Mouse (Mus musculus) CH12.LX (cell line): ENCODE data around the gene Fam83c. TPM values are rescaled to one million over a fixed set of nuclear protein-coding genes. Genes with fewer than 3 reads are reported as not detected.
A peak's percentile ranks its signal among the peaks of the same experiment; 100 is the strongest.

Experiments
- DNase-seq: peaks from one replicate; pipeline ENCODE4 v3.0.0-alpha.2; 2013; ENCODE audit errors: extremely low read depth
- H3K27ac ChIP-seq: 2 replicates; pipeline ENCODE4 v1.5.1; 2012; ENCODE audit warnings: low read depth, mild to moderate bottlenecking, control low read depth, moderate library complexity; ENCODE audit not compliant: insufficient read depth
- H3K27me3 ChIP-seq: replicated peaks from 2 replicates; pipeline ENCODE3; 2012; ENCODE audit warnings: inconsistent platforms
- H3K36me3 ChIP-seq, 2 experiments: replicated peaks in 1 of 2; 2 replicates each; pipeline versions ENCODE3 to v1.6.1; 2012; ENCODE audit warnings: inconsistent platforms in 1 of 2, low read length in 1 of 2, mild to moderate bottlenecking in 1 of 2, mixed read lengths in 1 of 2, moderate library complexity in 1 of 2; ENCODE audit not compliant: control insufficient read depth in 1 of 2, insufficient read depth in 1 of 2
- H3K4me1 ChIP-seq, 2 experiments: 2 replicates each; pipeline ENCODE4 v1.6.1; 2012; ENCODE audit warnings: inconsistent platforms in 1 of 2, moderate library complexity in 1 of 2; ENCODE audit not compliant: insufficient read depth in 2 of 2, control insufficient read depth in 1 of 2
- H3K4me2 ChIP-seq: 2 replicates; pipeline ENCODE4 v1.6.1; 2012; ENCODE audit warnings: low read depth, mild to moderate bottlenecking, control low read depth; ENCODE audit not compliant: poor library complexity, insufficient read depth, severe bottlenecking
- H3K4me3 ChIP-seq, 3 experiments: fragments of 150-350 bp in 1 of 3; sonication (generic) in 1 of 3; replicated peaks in 1 of 3; 2 replicates each; pipeline versions ENCODE3 to v1.5.1; 2011 to 2012; ENCODE audit warnings: low read depth in 2 of 3, low read length in 2 of 3, mild to moderate bottlenecking in 2 of 3, moderate library complexity in 2 of 3, control low read depth in 1 of 3, improper control_type of control experiment in 1 of 3, inconsistent platforms in 1 of 3, mixed read lengths in 1 of 3; ENCODE audit not compliant: poor library complexity in 1 of 3
- H3K79me2 ChIP-seq: replicated peaks from 2 replicates; pipeline ENCODE4 v1.6.1; 2012; ENCODE audit warnings: mild to moderate bottlenecking, moderate library complexity; ENCODE audit not compliant: control insufficient read depth, poor library complexity, insufficient read depth, severe bottlenecking; ENCODE audit errors: extremely low read depth
- H3K9ac ChIP-seq: 2 replicates; pipeline ENCODE4 v1.6.1; 2012; ENCODE audit warnings: low read depth, mild to moderate bottlenecking, control low read depth, moderate library complexity; ENCODE audit not compliant: insufficient read depth
- H3K9me3 ChIP-seq: replicated peaks from 2 replicates; pipeline ENCODE3; 2012; ENCODE audit warnings: low read length, inconsistent platforms, mixed read lengths
- BHLHE40 ChIP-seq: IDR thresholded peaks from 2 replicates; pipeline ENCODE4 v1.6.1; 2011; ENCODE audit warnings: mild to moderate bottlenecking, low read depth, low read length, improper control_type of control experiment
- CHD1 ChIP-seq: IDR thresholded peaks from 2 replicates; pipeline ENCODE4 v1.6.1; 2012; ENCODE audit warnings: low read depth, low read length, improper control_type of control experiment, inconsistent platforms
- CTCF ChIP-seq, 2 experiments: IDR thresholded peaks in 1 of 2; conservative IDR thresholded peaks in 1 of 2; 2 replicates each; pipeline ENCODE4 v1.5.1; 2011 to 2012; ENCODE audit warnings: low read depth in 2 of 2, low read length in 2 of 2, improper control_type of control experiment in 1 of 2, inconsistent platforms in 1 of 2, mild to moderate bottlenecking in 1 of 2, moderate library complexity in 1 of 2
- E2F4 ChIP-seq: IDR thresholded peaks from 2 replicates; pipeline ENCODE4 v1.6.1; 2011; ENCODE audit warnings: low read depth, low read length, improper control_type of control experiment; ENCODE audit not compliant: insufficient replicate concordance
- ELF1 ChIP-seq: IDR thresholded peaks from 2 replicates; pipeline ENCODE4 v1.6.1; 2014; ENCODE audit warnings: low read depth, mild to moderate bottlenecking, inconsistent platforms, low read length, improper control_type of control experiment
- EP300 ChIP-seq: IDR thresholded peaks from 2 replicates; pipeline ENCODE4 v1.6.1; 2011; ENCODE audit warnings: low read length, improper control_type of control experiment
- ETS1 ChIP-seq: conservative IDR thresholded peaks from 2 replicates; pipeline ENCODE4 v1.6.1; 2012; ENCODE audit warnings: low read depth, mild to moderate bottlenecking, inconsistent platforms, low read length, improper control_type of control experiment, moderate library complexity
- GABPA ChIP-seq: IDR thresholded peaks from 2 replicates; pipeline ENCODE4 v1.6.1; 2012; ENCODE audit warnings: low read depth, low read length, improper control_type of control experiment, inconsistent platforms; ENCODE audit not compliant: insufficient replicate concordance
- HCFC1 ChIP-seq: IDR thresholded peaks from 2 replicates; pipeline ENCODE4 v1.6.1; 2012; ENCODE audit warnings: low read depth, mild to moderate bottlenecking, inconsistent platforms, low read length, improper control_type of control experiment
- IRF4 ChIP-seq: IDR thresholded peaks from 2 replicates; pipeline ENCODE4 v1.6.1; 2014; ENCODE audit warnings: low read depth, mild to moderate bottlenecking, inconsistent platforms, low read length, improper control_type of control experiment
- JUND ChIP-seq: conservative IDR thresholded peaks from 2 replicates; pipeline ENCODE4 v1.6.1; 2011; ENCODE audit warnings: low read depth, low read length, improper control_type of control experiment
- MAFK ChIP-seq: IDR thresholded peaks from 2 replicates; pipeline ENCODE4 v1.6.1; 2011; ENCODE audit warnings: low read length, improper control_type of control experiment; ENCODE audit not compliant: insufficient replicate concordance
- NELFE ChIP-seq: IDR thresholded peaks from 2 replicates; pipeline ENCODE4 v1.6.1; 2011; ENCODE audit warnings: low read depth, low read length, improper control_type of control experiment
- NRF1 ChIP-seq: IDR thresholded peaks from 2 replicates; pipeline ENCODE4 v1.6.1; 2014; ENCODE audit warnings: low read depth, mild to moderate bottlenecking, inconsistent platforms, low read length, improper control_type of control experiment, moderate library complexity
- PAX5 ChIP-seq: IDR thresholded peaks from 2 replicates; pipeline ENCODE4 v1.6.1; 2012; ENCODE audit warnings: low read length, inconsistent platforms, mixed read lengths
- POLR2AphosphoS2 ChIP-seq: IDR thresholded peaks from 2 replicates; pipeline ENCODE4 v1.6.1; 2011; ENCODE audit warnings: low read depth, low read length, improper control_type of control experiment
- RAD21 ChIP-seq: IDR thresholded peaks from 2 replicates; pipeline ENCODE4 v1.6.1; 2011; ENCODE audit warnings: low read depth, mild to moderate bottlenecking, low read length, improper control_type of control experiment, moderate library complexity
- SMC3 ChIP-seq: IDR thresholded peaks from 2 replicates; pipeline ENCODE4 v1.6.1; 2011; ENCODE audit warnings: low read depth, low read length, improper control_type of control experiment
- TBP ChIP-seq: conservative IDR thresholded peaks from 2 replicates; pipeline ENCODE4 v1.6.1; 2011; ENCODE audit warnings: low read depth, low read length, improper control_type of control experiment
- TCF12 ChIP-seq: IDR thresholded peaks from 2 replicates; pipeline ENCODE4 v1.6.1; 2014; ENCODE audit warnings: low read depth, mild to moderate bottlenecking, inconsistent platforms, low read length, improper control_type of control experiment
- USF1 ChIP-seq: IDR thresholded peaks from 2 replicates; pipeline ENCODE4 v1.6.1; 2014; ENCODE audit warnings: low read depth, mild to moderate bottlenecking, inconsistent platforms, low read length, improper control_type of control experiment
- USF2 ChIP-seq: conservative IDR thresholded peaks from 2 replicates; pipeline ENCODE4 v1.6.1; 2011; ENCODE audit warnings: low read depth, low read length, improper control_type of control experiment
- dilution Hi-C: fragments of 300-500 bp; cut with MboI; formaldehyde crosslinking; loops from 2 replicates; pipeline ENCODE4 v1.14.3; 2020; ENCODE audit warnings: low sequenced_read_pairs; ENCODE audit not compliant: extremely low pct_unique_long_range_greater_than_20kb, extremely low pct_ligation_motif_present
- in situ Hi-C: fragments of 300-500 bp; cut with MboI; formaldehyde crosslinking; loops from 3 replicates; pipeline ENCODE4 v1.14.3; 2019; ENCODE audit warnings: low sequenced_read_pairs, low pct_ligation_motif_present, low pct_unique_long_range_greater_than_20kb, mixed read lengths
- polyA plus RNA-seq: library from polyadenylated mRNA; unstranded; fragments of >175 nt; gene quantifications from 2 replicates; pipeline ENCODE4 v1.2.1, GENCODE M21; 2012; ENCODE audit warnings: low read depth; ENCODE audit not compliant: insufficient read length
- total RNA-seq, 2 experiments: library from RNA; depleted of rRNA; stranded (reverse); fragments of 300-350 nt in 1 of 2; fragments of >200 nt in 1 of 2; gene quantifications; 2 replicates each; pipeline ENCODE4 v1.2.3; 2012 to 2014

Fam83c gene
- total and polyA plus RNA-seq, 3 experiments, result 0.04 to 0.09 TPM; not detected in 1

GRCm38 (mm10) chr2:155848291-155848690, 13.6 kb upstream of the Fam83c start:
- Histone ChIP-seq H3K9me3 (no peaks in the 10 kb centered on the region), H3K4me3 (no peak overlapping the region), H3K4me2 (no peak overlapping the region), H3K79me2 (no peaks in the 10 kb centered on the region), H3K36me3 (peaks cover 53 to 86% of the 10 kb centered on the region in 2 experiments), H3K27me3 (no peaks in the 10 kb centered on the region), H3K27ac (no peak overlapping the region), H3K4me1 (no peaks in the 10 kb centered on the region), H3K9ac (no peak overlapping the region)
- DNase-seq, result peak; percentile 77
- in situ Hi-C loops, result loop anchor here (25.0 kb wide), 1 partner anchor 289 kb away; the partner anchor contains the start of genes Gm28036, Nfs1 and Romo1
- TF ChIP-seq PAX5 (no peak), ELF1 (no peak), IRF4 (no peak), ETS1 (no peak), E2F4 (no peak), BHLHE40 (no peak), TCF12 (no peak), CTCF (conservative IDR thresholded peaks at IDR 0.05 in 1 of 2, IDR thresholded peaks at IDR 0.05 in 1 of 2; ENCODE audit: low read depth in 2 of 2, low read length in 2 of 2) (peak; percentile 84 to 85), RAD21 (peak; percentile 75), SMC3 (peak; percentile 89), HCFC1 (no peak), USF1 (no peak)
- dilution Hi-C loops, result no loop called here

GRCm38 (mm10) chr2:155846930-155847329, 12.3 kb upstream of the Fam83c start:
- Histone ChIP-seq H3K4me1 (no peaks in the 10 kb centered on the region), H3K36me3 (peaks cover 47 to 72% of the 10 kb centered on the region in 2 experiments)

More at GRCm38 (mm10) chr2:155846930-155847329, 12.3 kb upstream of the Fam83c start:
- in situ Hi-C loops, result loop anchor here (25.0 kb wide), 1 partner anchor 290 kb away; the partner anchor contains the start of genes Gm28036, Nfs1 and Romo1
- TF ChIP-seq POLR2AphosphoS2, result no peak
- no peak for TF ChIP-seq NELFE
- no peak for TF ChIP-seq TCF12
- no peak for TF ChIP-seq JUND
- TF ChIP-seq CHD1, result no peak
- TF ChIP-seq ETS1, result no peak
- no peak for TF ChIP-seq USF2
- TF ChIP-seq MAFK, result no peak
- TF ChIP-seq GABPA, result no peak
- no peak for TF ChIP-seq EP300
- TF ChIP-seq BHLHE40, result no peak
- no peak for TF ChIP-seq CTCF (conservative IDR thresholded peaks at IDR 0.05 in 1 of 2, IDR thresholded peaks at IDR 0.05 in 1 of 2; ENCODE audit: low read depth in 2 of 2, low read length in 2 of 2)
- TF ChIP-seq NRF1, result no peak
- TF ChIP-seq TBP, result no peak
- no peak for TF ChIP-seq HCFC1
- Histone ChIP-seq H3K4me3 (no peak overlapping the region), H3K4me2 (no peak overlapping the region), H3K27ac (no peak overlapping the region), H3K9me3 (no peaks in the 10 kb centered on the region), H3K27me3 (no peaks in the 10 kb centered on the region), H3K9ac (no peak overlapping the region), H3K79me2 (no peaks in the 10 kb centered on the region)
- dilution Hi-C loops, result no loop called here
- no peak for DNase-seq
